Mouse (Mus musculus) cerebellum, postnatal 14 days (tissue): ENCODE measurements around the gene Cstb.

Experiments used
- DNase-seq, 2 experiments: peaks; one replicate each; pipeline ENCODE4 v3.0.0; 2021; ENCODE audit warnings: mixed read lengths in 2 of 2

The Cstb gene

DNA sequence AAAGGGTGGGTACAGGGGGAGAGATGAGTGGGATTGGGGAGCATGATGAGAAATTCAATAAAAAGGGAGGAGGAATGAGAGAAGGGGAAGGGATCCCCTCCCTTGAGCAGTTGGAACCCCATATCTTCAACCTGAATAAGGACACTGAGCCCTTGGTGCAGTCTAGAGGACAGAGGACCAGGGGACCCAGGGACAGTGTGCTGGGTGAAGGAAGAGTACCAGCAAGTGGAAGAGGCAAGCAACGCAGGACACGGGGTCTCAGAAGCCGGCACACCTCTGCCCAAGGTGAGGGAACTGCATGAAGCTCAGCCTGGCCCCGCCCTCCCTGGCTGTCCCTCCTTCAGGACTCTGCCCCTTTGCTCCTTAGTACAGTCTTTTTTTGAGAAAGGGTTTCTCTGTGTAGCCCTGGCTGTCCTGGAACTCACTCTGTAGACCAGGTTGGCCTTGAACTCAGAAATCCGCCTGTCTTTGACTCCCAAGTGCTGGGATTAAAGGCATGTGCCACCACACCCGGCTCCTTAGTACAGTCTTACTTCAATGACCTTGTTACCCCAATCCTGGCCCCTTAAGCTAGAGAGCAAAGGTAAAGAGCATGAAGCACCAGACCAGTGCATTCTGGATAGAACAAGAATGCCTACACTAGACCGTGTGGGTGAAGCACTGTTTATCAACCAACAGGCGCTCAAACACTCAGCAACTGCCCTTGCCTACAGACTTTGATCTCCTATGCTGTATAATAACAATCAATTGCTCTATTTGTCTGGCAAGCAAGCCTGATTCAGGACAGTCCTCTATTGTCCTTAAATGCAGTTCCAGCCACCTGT is 37.7 kb downstream of the Cstb start:
- DNase-seq = no peak

- DNase-seq = peak in 1 of 2 experiments; percentile 23
These were observed 38.3 kb downstream of the Cstb start for GRCm38 (mm10) chr10:78463769-78464167.

- DNase-seq = no peak
These were observed 38.8 kb downstream of the Cstb start for GRCm38 (mm10) chr10:78464201-78464791.

- DNase-seq = peak; percentile 94 to 96
These were observed 39.3 kb downstream of the Cstb start, which contains the start of gene Pdxk for GRCm38 (mm10) chr10:78464792-78465207. Gene Pdxk, minus strand, starts transcription at chr10:78464975.

DNA sequence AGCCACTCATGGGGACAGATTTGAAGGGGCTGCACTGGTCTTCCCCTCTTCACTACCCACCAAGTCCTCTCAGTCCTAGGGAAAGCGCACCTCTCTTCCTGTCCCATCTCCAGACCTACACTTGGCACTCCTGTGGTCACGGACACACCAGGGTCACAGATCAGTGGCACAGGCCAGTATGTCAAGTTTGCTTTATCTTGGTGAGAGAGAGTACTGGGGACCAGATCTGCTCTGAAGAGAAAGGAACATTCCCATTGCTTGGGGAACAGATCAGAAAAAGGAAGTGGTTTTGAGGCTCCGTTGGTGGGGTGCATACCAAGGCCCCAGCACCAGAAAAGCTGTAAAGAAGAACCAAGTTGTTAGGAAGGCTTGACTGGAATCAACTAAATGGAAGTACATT is 40.0 kb downstream of the Cstb start:
- no peak for DNase-seq

- no peak for DNase-seq
These were observed 41.2 kb downstream of the Cstb start for GRCm38 (mm10) chr10:78466647-78467046.

GRCm38 (mm10) chr10:78467761-78468310 is 42.4 kb downstream of the Cstb start:
- DNase-seq = peak in 1 of 2 experiments; percentile 47

GRCm38 (mm10) chr10:78470582-78471313 is 45.3 kb downstream of the Cstb start:
- peak in 1 of 2 experiments; percentile 39 for DNase-seq

GRCm38 (mm10) chr10:78472046-78472445 is 46.6 kb downstream of the Cstb start:
- DNase-seq = no peak

DNA sequence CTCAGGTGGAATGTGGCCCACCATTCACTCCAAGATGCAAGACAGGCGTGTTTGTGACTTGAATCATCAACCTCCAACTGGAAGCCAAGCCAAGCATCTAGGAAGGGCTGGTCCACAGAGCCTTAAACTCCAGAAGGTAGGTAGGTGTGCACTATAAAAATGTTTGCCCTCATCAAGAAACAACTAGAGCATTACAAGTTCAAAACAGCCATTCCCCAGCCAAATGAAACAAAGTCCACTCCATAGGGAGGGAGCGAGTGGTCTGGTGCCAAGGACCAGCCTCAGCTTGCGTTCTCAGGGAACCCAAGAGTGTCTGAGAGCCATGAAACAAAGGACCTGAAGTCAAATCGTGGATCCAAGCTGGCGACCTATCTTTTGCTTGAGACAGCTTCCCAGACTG is 48.0 kb downstream of the Cstb start:
- no peak for DNase-seq

DNA sequence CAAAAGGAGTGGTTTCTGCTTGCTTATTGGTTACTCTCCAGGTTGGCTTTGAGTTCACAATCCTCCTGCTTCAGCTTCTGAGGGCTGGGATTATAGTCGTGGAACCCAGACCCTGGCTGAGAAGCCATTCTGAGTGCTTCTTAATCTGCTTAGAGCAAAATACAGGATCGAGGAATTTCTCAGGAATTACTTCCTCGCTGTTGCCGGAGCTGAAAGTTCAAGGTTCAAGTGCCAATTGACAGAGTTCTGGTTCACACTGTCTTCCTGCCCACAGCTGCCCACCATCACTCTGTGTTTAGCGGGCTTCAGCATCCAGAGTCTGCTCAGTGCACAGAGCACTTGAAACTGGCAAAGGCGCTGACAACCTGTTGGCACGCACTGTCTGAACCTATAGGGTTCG is 49.3 kb downstream of the Cstb start:
- no peak for DNase-seq

GRCm38 (mm10) chr10:78476821-78477220 is 51.4 kb downstream of the Cstb start:
- no peak for DNase-seq
